Mouse (Mus musculus): Measurements from ENCODE around the gene Adcy1.

DNA sequence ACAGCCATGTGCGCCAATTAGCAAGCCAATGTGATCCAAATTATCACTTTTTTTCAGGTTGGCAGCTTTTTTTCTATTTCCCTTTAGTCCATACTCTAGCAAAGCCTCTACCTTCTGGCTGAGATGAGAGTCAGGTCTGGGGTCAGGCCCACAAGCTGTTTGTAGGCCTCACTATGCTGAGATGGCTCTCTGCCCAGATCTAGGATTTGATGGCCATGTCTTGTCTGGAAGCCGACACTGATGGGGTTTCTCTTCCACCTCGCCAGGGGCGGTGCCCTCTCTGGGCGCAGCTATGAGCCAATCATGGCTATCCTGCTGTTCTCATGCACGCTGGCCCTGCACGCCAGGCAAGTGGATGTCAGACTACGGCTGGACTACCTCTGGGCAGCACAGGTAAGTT, 87.2 kb downstream of the Adcy1 start:
- TF ChIP-seq GABPA (IDR thresholded peaks at IDR 0.05; ENCODE audit: insufficient replicate concordance, low read depth, low read length), result no peak
- no peak for TF ChIP-seq BHLHE40 (IDR thresholded peaks at IDR 0.05; ENCODE audit: low read depth, low read length)
- no peak for TF ChIP-seq POLR2A (IDR thresholded peaks at IDR 0.05; ENCODE audit: low read depth, low read length)
- TF ChIP-seq UBTF (IDR thresholded peaks at IDR 0.05; ENCODE audit: low read depth, low read length), result no peak
- no peak for TF ChIP-seq CTCF (conservative IDR thresholded peaks at IDR 0.05 in 1 of 2, IDR thresholded peaks at IDR 0.05 in 1 of 2; ENCODE audit: low read depth in 2 of 2, low read length in 2 of 2)
- no peak for TF ChIP-seq ETS1 (conservative IDR thresholded peaks at IDR 0.05; ENCODE audit: low read depth, low read length)
- no peak for TF ChIP-seq JUND (conservative IDR thresholded peaks at IDR 0.05; ENCODE audit: low read depth, low read length)
- no peak for TF ChIP-seq NRF1 (IDR thresholded peaks at IDR 0.05; ENCODE audit: low read depth, low read length)
- no peak for TF ChIP-seq ZC3H11A (IDR thresholded peaks at IDR 0.05; ENCODE audit: low read depth, low read length)
- no peak for TF ChIP-seq ELF1 (IDR thresholded peaks at IDR 0.05; ENCODE audit: low read depth, low read length)
- no peak for TF ChIP-seq ZMIZ1 (IDR thresholded peaks at IDR 0.05; ENCODE audit: low read depth, low read length)
